Mouse (Mus musculus) gastrocnemius, postnatal 25 days (tissue): ENCODE results near the gene Micu2. TPM values are rescaled to one million over a fixed set of nuclear protein-coding genes. Genes with fewer than 3 reads are reported as not detected.

Experiments used
- DNase-seq: peaks from one replicate; pipeline ENCODE4 v3.0.0; 2022
- long read RNA-seq, 2 experiments: library from polyadenylated mRNA; stranded (forward); transcript quantifications; one replicate each; pipeline ENCODE4 v2.0.0; 2021
- total RNA-seq, 2 experiments: library from RNA; stranded (reverse); gene quantifications; 1 replicate in 1 of 2; 2 replicates in 1 of 2; pipeline ENCODE4 v1.2.3; 2021

The Micu2 gene
- 10 to 100 TPM; 32.6 to 32.7 TPM for total RNA-seq
- long read RNA-seq, experiment 1, transcript Micu2-201 (12 exons, 2,329 nt) = major isoform, 12 of 21 reads
- long read RNA-seq, experiment 1, partial matches to known transcripts = 8 of 21 reads
- long read RNA-seq, experiment 1, other reads (novel, unspliced or antisense) = 1 of 21 reads
- long read RNA-seq, experiment 2, transcript Micu2-201 (12 exons, 2,329 nt) = major isoform, 30 of 41 reads
- long read RNA-seq, experiment 2, partial matches to known transcripts = 8 of 41 reads
- long read RNA-seq, experiment 2, other reads (novel, unspliced or antisense) = 3 of 41 reads

- DNase-seq = peak; percentile 74
Measured at GRCm38 (mm10) chr14:57998526-57999401, at the start of gene Micu2. Micu2 (minus strand) TSS chr14:57999262.

GRCm38 (mm10) chr14:58046639-58047284 lies 47.7 kb upstream of the Micu2 start:
- DNase-seq = no peak

- DNase-seq = no peak
Measured at GRCm38 (mm10) chr14:58036174-58036573, 37.1 kb upstream of the Micu2 start.

GRCm38 (mm10) chr14:58034567-58034966 lies 35.5 kb upstream of the Micu2 start:
- no peak for DNase-seq

GRCm38 (mm10) chr14:58018869-58019268 lies 19.8 kb upstream of the Micu2 start:
- no peak for DNase-seq

- no peak for DNase-seq
Measured at GRCm38 (mm10) chr14:58003852-58004251, 4.8 kb upstream of the Micu2 start.

GRCm38 (mm10) chr14:58002161-58002560 lies 3.1 kb upstream of the Micu2 start:
- no peak for DNase-seq

GRCm38 (mm10) chr14:57999402-57999734 lies 306 bp upstream of the Micu2 start:
- DNase-seq = no peak

- no peak for DNase-seq
Measured at GRCm38 (mm10) chr14:57997431-57997830, 1.6 kb downstream of the Micu2 start.

- no peak for DNase-seq
Measured at GRCm38 (mm10) chr14:57996210-57996609, 2.9 kb downstream of the Micu2 start.

- DNase-seq = no peak
Measured at GRCm38 (mm10) chr14:57991761-57992160, 7.3 kb downstream of the Micu2 start.

GRCm38 (mm10) chr14:57989162-57989561 lies 9.9 kb downstream of the Micu2 start:
- no peak for DNase-seq

- no peak for DNase-seq
Measured at GRCm38 (mm10) chr14:57985780-57986179, 13.3 kb downstream of the Micu2 start.

GRCm38 (mm10) chr14:57982450-57982849 lies 16.6 kb downstream of the Micu2 start:
- no peak for DNase-seq

GRCm38 (mm10) chr14:57981720-57982418 lies 17.2 kb downstream of the Micu2 start:
- DNase-seq = no peak

- no peak for DNase-seq
Measured at GRCm38 (mm10) chr14:57980776-57981175, 18.3 kb downstream of the Micu2 start.

GRCm38 (mm10) chr14:57980179-57980578 lies 18.9 kb downstream of the Micu2 start:
- peak; percentile 22 for DNase-seq

- DNase-seq = no peak
Measured at GRCm38 (mm10) chr14:57978144-57978543, 20.9 kb downstream of the Micu2 start.

- no peak for DNase-seq
Measured at GRCm38 (mm10) chr14:57975656-57976055, 23.4 kb downstream of the Micu2 start.

- DNase-seq = no peak
Measured at GRCm38 (mm10) chr14:57971986-57972525, 27.0 kb downstream of the Micu2 start.

- DNase-seq = no peak
Measured at GRCm38 (mm10) chr14:57968873-57969272, 30.2 kb downstream of the Micu2 start.
